Mouse (Mus musculus): ENCODE measurements around the gene Mrpl38.

DNA sequence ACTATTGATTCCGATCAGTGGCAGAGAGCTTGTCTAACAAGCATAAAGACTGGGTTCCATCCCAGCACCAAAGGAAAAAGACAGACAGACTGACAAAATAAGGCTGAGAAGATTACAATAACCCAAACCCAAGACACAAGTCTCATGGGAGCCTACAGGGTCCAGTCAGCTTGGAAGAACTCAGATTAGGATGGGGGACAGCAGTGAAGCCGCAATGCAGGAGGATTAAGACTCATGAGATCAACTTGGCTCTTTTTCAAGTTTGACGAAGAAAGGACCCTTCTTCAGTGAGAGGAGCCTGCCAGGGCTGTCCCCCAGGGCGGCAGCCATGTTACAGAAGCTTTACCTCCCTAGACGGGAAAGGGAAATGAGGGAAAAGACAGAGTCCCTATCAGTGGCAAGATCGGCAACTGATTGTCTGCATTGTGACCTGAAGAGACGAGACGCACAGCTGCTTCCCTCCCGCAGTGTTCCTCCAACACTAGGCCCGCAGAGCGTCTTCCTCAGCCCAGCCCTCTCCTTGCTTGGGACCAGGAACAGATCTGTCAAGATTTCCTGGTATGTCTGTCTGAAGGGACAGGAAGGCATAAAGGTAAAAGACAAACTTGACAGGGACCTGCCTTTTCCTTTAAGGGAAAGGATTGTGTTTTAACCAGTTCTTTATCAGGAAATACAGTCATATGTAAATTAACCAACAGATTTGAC, 48.7 kb upstream of the Mrpl38 start:
- TF ChIP-seq CTCF (IDR thresholded peaks at IDR 0.05; ENCODE audit: low read depth) (no peak), EP300 (IDR thresholded peaks at IDR 0.05; ENCODE audit: low read depth) (no peak)
